Mouse (Mus musculus): ENCODE data around the gene Zp2. TPM values are rescaled to one million over a fixed set of nuclear protein-coding genes. Genes with fewer than 3 reads are reported as not detected.

Zp2 gene
- total RNA-seq, 2 experiments from 2014 or later, result 0.51 TPM; not detected in 1

Other genes starting within 250 kb of the Zp2 start
- gene Lyrm1, start 249.4 kb downstream of the Zp2 start, total RNA-seq (2021), result 1 to 10 TPM; 8.5 to 8.9 TPM
- gene Dcun1d3, start 249.0 kb downstream of the Zp2 start, total RNA-seq (2021), result 10 to 100 TPM; 17.6 to 18.8 TPM
- gene Dnah3, start 50.0 kb downstream of the Zp2 start, total RNA-seq (2021), result under 1 TPM; 0.05 to 0.13 TPM
- 1 to 10 TPM; 7.4 TPM for gene Tmem159, start 42.9 kb downstream of the Zp2 start, total RNA-seq (2021)
- under 1 TPM in 1 of 2 experiments, not detected in 1; 0.10 TPM for gene Anks4b, start 28.6 kb upstream of the Zp2 start, total RNA-seq (2021)
- gene Crym, start 56.8 kb upstream of the Zp2 start, total RNA-seq (2021), result 1 to 10 TPM; 4.2 to 5.5 TPM
- not detected for gene Abca14, start 58.7 kb upstream of the Zp2 start, total RNA-seq (2021)
- not detected for gene Abca15, start 183.4 kb upstream of the Zp2 start, total RNA-seq (2021)

Measured in gastrocnemius, postnatal 25 days (tissue).